Mouse (Mus musculus) lung, embryonic 16.5 days (tissue): Measurements from ENCODE around the gene Nsmce4a. TPM values are rescaled to one million over a fixed set of nuclear protein-coding genes. Genes with fewer than 3 reads are reported as not detected.
"Not testable (repeated sequence)": the region's sequence is repeated elsewhere in the genome, so short reads cannot be mapped to it uniquely, and the experiment has no call there.

Source experiments
- ATAC-seq: fragments of 200-750 bp; cut with Nextera tagmentation; 2 replicates; pipeline ENCODE4 v1.8.0; 2017; ENCODE audit warnings: low read depth, mild to moderate bottlenecking, moderate library complexity
- H3K27ac ChIP-seq: fragments of 300-500 bp; sonication (generic); 2 replicates; pipeline ENCODE4 v1.5.1; 2014; ENCODE audit warnings: mild to moderate bottlenecking, control low read depth, low read length
- H3K27me3 ChIP-seq: fragments of 300-500 bp; sonication (generic); 2 replicates; pipeline ENCODE4 v1.6.1; 2014; ENCODE audit warnings: low read depth, low read length, mixed read lengths; ENCODE audit not compliant: control insufficient read depth, insufficient read depth
- H3K36me3 ChIP-seq: fragments of 300-500 bp; sonication (generic); 2 replicates; pipeline ENCODE4 v1.6.1; 2014; ENCODE audit warnings: low read length; ENCODE audit not compliant: control insufficient read depth, insufficient read depth
- H3K4me1 ChIP-seq: fragments of 300-500 bp; sonication (generic); replicated peaks from 2 replicates; pipeline ENCODE4 v1.6.1; 2014; ENCODE audit warnings: low read length, mixed read lengths; ENCODE audit not compliant: control insufficient read depth, insufficient read depth
- H3K4me2 ChIP-seq: fragments of 300-500 bp; sonication (generic); 2 replicates; pipeline ENCODE4 v1.6.1; 2014; ENCODE audit warnings: low read depth, low read length, control low read depth
- H3K4me3 ChIP-seq: fragments of 300-500 bp; sonication (generic); 2 replicates; pipeline ENCODE4 v1.5.1; 2014; ENCODE audit warnings: mild to moderate bottlenecking, low read length, control low read depth
- H3K9ac ChIP-seq: fragments of 300-500 bp; sonication (generic); 2 replicates; pipeline ENCODE4 v1.6.1; 2014; ENCODE audit warnings: low read length, control low read depth
- H3K9me3 ChIP-seq: fragments of 300-500 bp; sonication (generic); 2 replicates; pipeline ENCODE4 v1.6.1; 2016; ENCODE audit warnings: low read length; ENCODE audit not compliant: control insufficient read depth
- WGBS: fragments of 180-500 bp; shearing (Covaris S2); extraction: QIAGEN DNeasy Blood & Tissue Kit; methylation state at CpG from one replicate; pipeline ENCODE4 v1.1.7; 2014; 5-methylcytosine and 5-hydroxymethylcytosine counted together
- polyA plus RNA-seq: library from polyadenylated mRNA; unstranded; fragments of >200 nt; fragmentation: Nextera tagmentation; extraction: Ambion mirVana; gene quantifications from 2 replicates; pipeline ENCODE4 v1.2.1, GENCODE M21; 2015

Gene Nsmce4a
- polyA plus RNA-seq, 1 experiment from 2014 or later: 141 TPM

DNA sequence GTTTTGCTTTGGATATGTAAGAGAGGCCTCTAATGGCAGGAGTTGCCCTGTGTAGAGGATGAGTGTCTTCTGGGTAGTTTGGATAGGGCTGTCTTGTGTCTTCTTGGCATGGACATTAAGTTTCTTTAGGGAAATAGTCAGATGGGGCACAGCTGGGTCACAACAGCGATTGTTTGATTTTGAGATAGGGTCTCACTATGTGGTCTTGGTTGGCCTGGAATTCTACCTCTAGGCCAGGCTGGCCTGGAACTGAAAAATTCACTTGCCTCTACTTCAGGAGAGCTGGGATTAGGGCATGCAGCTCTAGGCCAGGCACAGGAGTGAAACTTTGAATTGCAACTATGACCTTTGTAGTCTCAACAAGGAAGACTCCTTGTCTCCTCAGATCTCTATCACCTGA lies 29.9 kb upstream of the Nsmce4a start:
- whole genome bisulfite sequencing: 72% methylated on average over 1 of the region's 1 CpGs
- Histone ChIP-seq H3K4me3 (no peak overlapping the region), H3K4me1 (no peaks in the 10 kb centered on the region), H3K27me3 (no peaks in the 10 kb centered on the region), H3K27ac (no peak overlapping the region), H3K9ac (no peak overlapping the region), H3K36me3 (no peaks in the 10 kb centered on the region), H3K9me3 (no peaks in the 10 kb centered on the region), H3K4me2 (no peak overlapping the region)
- ATAC-seq: no peak

DNA sequence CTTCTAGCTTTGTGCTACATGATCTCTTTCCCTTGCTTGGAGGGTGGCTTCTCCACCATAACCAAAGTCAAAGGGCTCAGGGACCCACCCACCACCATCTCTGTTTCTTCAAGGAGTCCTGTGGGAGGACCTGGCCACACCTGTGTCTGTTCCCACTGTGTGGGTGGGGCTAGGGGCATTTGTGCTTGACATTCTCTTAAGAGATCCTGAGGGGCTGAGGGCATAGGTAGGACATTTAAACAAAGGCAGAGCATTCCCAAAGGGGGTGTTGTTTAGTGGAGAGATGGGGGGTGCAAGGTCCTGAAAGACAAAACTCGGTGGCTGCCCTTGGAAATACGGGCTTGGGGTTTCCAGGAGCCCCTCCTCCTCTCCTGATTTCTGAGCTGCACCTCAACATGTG lies 27.6 kb upstream of the Nsmce4a start:
- Histone ChIP-seq H3K9me3 (no peaks in the 10 kb centered on the region), H3K4me1 (no peaks in the 10 kb centered on the region), H3K36me3 (no peaks in the 10 kb centered on the region), H3K4me3 (no peak overlapping the region), H3K27me3 (no peaks in the 10 kb centered on the region), H3K4me2 (no peak overlapping the region), H3K27ac (no peak overlapping the region), H3K9ac (no peak overlapping the region)
- WGBS: 62% methylated on average over 2 of the region's 2 CpGs
- no peak for ATAC-seq

DNA sequence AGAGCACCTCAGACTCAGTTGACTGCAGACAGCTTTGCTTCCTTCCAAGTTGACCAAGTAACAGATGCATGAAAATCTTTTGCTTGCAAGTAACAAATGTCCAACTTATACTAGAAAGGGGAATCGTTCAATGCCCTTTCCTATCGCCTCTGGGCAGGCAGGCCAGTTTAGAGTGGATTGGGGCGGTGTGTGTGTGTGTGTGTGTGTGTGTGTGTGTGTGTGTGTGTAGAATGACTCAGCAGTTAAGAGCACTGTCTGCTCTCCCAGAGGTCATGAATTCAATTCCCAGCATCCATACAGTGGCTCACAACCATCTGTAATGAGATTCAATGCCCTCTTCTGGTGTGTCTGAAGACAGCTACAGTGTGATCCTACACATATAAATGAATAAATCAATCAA lies 27.2 kb upstream of the Nsmce4a start:
- no peak overlapping the region for H3K9ac ChIP-seq
- H3K9me3 ChIP-seq: no peaks in the 10 kb centered on the region
- H3K27me3 ChIP-seq: no peaks in the 10 kb centered on the region
- H3K4me1 ChIP-seq: no peaks in the 10 kb centered on the region
- 67% methylated on average over 3 of the region's 3 CpGs for WGBS
- H3K4me3 ChIP-seq: no peak overlapping the region
- H3K4me2 ChIP-seq: no peak overlapping the region
- no peaks in the 10 kb centered on the region for H3K36me3 ChIP-seq
- H3K27ac ChIP-seq: no peak overlapping the region
- ATAC-seq: no peak

DNA sequence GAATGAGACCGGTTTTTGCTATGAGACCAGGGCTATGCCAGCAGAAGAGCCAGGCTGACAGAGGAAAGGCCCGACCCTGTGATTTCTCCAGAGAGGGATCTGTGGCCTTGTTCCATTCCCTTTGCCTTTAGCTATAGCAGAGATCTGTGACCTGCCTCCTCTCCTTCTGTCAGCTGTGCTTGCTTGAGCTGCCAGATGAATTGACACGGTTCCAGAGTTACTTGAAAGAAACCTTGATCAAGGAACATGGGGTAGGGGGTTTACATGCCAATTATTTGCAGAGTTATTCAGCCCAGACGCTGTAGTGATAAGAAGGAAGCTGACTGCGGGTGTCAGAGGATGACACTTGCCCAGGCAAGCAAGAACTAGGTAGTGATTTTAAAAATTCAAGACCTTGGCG lies 24.6 kb upstream of the Nsmce4a start:
- Histone ChIP-seq H3K4me1 (no peaks in the 10 kb centered on the region), H3K4me3 (no peak overlapping the region), H3K36me3 (no peaks in the 10 kb centered on the region), H3K4me2 (no peak overlapping the region), H3K9me3 (no peaks in the 10 kb centered on the region), H3K27ac (no peak overlapping the region), H3K27me3 (no peaks in the 10 kb centered on the region), H3K9ac (no peak overlapping the region)
- 57% methylated on average over 6 of the region's 6 CpGs for WGBS
- no peak for ATAC-seq

DNA sequence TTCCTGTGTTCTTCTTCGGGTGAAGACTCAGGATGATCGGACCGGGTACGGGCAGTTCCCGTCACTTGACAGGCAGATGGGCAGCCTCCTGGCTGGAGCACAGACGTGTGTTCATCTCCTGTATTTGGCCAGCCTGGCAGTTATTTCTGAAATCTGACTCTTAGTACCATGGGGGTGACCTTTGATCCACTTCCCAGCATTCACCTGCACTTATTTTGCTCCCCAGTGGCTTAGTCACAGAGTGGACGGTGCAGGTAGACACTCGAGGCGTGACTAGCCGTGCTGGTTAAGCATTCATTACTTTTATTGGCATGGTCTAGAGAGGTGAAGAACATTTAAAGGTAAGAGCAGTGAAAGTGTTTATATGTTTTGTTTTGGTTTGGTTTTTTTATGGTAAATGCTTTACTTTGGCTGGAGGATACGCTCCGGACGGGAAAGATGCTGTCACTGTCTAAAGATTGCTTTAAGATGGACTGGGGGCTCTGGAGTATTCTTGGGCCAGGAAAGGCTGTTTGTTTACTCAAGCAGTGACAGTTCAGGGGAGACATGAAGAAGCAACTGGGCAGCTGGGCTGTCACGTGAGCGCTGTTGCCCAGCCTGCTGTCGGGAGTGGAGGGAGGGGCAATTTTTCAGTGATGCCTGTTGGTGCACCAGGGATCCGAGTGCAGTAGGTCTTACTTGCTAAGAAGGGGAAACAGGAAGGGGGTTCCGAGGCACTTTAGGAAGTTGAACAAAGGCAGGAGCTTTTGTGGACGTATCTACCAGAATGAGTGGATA lies 23.3 kb upstream of the Nsmce4a start:
- peak; percentile 37; the same call in 1 of the 2 replicates for ATAC-seq
- not testable (repeated sequence) for H3K27ac ChIP-seq, H3K4me1 ChIP-seq, H3K9me3 ChIP-seq, H3K9ac ChIP-seq, H3K36me3 ChIP-seq, H3K4me3 ChIP-seq, H3K27me3 ChIP-seq
- H3K4me2 ChIP-seq: 0 out of 2 replicates have a peak overlapping the region, but pooled peaks have one; percentile 7
- 29% methylated on average over 8 of the region's 19 CpGs for WGBS

DNA sequence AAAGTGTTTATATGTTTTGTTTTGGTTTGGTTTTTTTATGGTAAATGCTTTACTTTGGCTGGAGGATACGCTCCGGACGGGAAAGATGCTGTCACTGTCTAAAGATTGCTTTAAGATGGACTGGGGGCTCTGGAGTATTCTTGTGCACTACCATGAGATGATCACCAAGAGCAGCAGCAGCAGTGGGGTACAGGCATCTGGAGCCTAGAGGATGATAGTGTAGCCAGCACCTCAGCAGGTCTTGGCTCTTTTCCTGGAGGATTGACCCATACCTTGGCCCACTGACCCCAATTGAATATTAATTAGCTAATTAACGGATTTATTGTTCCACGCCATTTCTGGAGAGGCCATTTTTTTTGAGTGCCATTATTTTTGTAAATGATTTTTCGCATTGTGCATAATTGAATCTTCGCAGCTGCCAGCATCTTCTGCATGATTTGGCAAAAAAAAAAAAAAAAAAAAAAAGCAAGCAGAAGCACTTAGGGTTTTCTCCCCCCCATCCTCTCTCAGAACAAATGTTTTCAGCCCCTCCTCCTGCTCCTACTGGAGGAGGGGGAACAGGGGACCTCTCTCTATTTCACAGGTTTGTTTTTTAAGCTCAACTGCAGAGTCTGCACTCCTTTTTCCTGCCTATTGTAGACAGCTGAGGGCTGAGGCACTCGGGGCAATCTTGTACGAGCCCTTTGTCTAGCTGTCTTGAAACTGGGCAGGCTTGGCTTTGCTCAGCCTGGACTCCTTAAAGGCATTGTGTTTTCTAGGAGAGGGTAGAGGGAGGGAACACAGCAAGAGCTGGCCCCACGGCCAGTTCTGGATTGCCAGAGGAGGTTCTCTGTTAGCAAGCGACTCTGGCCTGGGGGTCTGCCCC lies 20.7 kb upstream of the Nsmce4a start:
- 82% methylated on average over 6 of the region's 11 CpGs for WGBS
- not testable (repeated sequence) for H3K36me3 ChIP-seq, H3K4me1 ChIP-seq, H3K27ac ChIP-seq, H3K4me2 ChIP-seq, H3K9me3 ChIP-seq, H3K9ac ChIP-seq, ATAC-seq, H3K27me3 ChIP-seq, H3K4me3 ChIP-seq

DNA sequence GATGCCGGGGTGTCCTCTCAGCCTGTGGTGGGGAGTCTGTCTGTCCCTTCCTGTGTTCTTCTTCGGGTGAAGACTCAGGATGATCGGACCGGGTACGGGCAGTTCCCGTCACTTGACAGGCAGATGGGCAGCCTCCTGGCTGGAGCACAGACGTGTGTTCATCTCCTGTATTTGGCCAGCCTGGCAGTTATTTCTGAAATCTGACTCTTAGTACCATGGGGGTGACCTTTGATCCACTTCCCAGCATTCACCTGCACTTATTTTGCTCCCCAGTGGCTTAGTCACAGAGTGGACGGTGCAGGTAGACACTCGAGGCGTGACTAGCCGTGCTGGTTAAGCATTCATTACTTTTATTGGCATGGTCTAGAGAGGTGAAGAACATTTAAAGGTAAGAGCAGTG lies 20.1 kb upstream of the Nsmce4a start:
- not testable (repeated sequence) for H3K4me3 ChIP-seq, H3K36me3 ChIP-seq, H3K27me3 ChIP-seq, H3K9ac ChIP-seq, H3K4me1 ChIP-seq, H3K27ac ChIP-seq, H3K4me2 ChIP-seq, H3K9me3 ChIP-seq
- ATAC-seq: peak; percentile 10; the same call in 1 of the 2 replicates
- no CpG with 5 or more reads among the region's 11 CpGs for WGBS

DNA sequence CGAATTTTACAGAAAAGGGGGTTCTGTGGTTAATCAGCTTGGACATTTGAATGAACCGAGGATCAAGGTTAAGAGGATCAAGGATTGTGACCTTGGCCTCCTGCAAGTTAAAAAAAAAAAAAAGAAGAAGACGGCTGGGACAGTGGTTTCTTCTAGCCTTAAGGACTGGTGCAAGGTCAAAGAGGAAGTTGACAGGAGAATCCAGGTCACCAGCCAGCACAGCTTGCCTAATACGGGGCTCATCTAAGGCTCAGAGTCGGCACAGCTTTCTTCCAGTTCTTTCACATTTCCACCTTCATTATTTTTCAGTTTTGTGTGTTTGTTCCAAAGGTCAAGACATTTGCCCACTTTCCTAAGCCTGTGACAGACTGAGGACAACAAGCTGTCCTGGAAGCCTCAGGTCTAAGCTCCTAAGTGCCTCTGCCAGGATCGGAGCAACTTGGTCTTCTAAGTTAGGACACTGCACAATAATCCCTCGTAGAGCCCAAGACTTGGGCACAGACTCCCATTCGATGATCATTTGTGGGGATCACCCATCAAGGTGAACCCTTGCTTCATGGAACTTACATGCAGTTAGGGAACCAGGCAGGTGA lies 18.0 kb upstream of the Nsmce4a start:
- Histone ChIP-seq H3K4me1 (peaks cover 5% of the 10 kb centered on the region), H3K9me3 (no peaks in the 10 kb centered on the region), H3K4me2 (no peak overlapping the region), H3K27me3 (no peaks in the 10 kb centered on the region), H3K36me3 (no peaks in the 10 kb centered on the region), H3K4me3 (no peak overlapping the region), H3K27ac (no peak overlapping the region), H3K9ac (no peak overlapping the region)
- 55% methylated on average over 8 of the region's 8 CpGs for WGBS
- ATAC-seq: no peak
